Mouse (Mus musculus) right cerebral cortex, postnatal 25 days (tissue): ENCODE results near the gene Acap1.
A peak's percentile ranks its signal among the peaks of the same experiment; 100 is the strongest.
"Not testable (repeated sequence)": the region's sequence is repeated elsewhere in the genome, so short reads cannot be mapped to it uniquely, and the experiment has no call there.

Experiments used
- DNase-seq: peaks from one replicate; pipeline ENCODE4 v3.0.0; 2022

Acap1 gene

DNA sequence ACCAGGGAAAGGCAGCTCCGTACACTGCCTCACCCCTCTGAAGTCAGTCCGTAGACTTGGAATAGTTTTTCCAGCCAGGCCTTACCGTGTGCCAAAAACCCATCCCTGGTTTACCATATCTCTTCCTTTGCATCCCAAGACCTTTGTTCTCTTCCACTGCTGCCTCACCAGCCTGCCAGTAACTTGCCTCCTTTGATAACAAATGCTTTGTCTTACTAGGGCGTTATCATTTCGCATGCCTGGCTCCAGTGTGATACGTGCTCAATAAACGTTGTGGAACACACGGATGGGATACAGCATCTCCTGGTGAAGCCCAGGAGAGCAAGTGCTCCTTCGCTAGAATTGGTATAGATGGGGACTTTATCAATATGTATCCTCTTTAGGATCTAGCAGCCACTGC lies 28.0 kb downstream of the Acap1 start:
- DNase-seq = no peak

DNA sequence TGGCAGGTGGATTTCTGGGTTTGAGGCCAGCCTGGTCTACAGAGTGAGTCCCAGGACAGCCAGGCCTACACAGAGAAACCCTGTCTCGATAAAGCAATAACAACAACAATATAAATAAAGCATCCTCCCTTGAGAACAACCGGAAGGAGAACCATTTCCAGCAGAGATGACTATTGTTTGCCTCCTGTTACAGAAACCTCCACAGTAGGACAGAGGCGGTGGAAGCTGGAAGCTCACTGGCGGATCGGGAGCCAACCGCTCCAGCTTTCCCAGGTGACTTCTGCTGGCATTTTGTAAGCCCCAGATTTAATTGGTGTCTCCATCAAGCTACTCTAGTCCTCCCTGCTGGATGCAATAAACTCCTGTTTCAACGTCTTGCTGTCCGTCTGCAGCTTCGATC lies 29.8 kb downstream of the Acap1 start:
- no peak for DNase-seq

DNA sequence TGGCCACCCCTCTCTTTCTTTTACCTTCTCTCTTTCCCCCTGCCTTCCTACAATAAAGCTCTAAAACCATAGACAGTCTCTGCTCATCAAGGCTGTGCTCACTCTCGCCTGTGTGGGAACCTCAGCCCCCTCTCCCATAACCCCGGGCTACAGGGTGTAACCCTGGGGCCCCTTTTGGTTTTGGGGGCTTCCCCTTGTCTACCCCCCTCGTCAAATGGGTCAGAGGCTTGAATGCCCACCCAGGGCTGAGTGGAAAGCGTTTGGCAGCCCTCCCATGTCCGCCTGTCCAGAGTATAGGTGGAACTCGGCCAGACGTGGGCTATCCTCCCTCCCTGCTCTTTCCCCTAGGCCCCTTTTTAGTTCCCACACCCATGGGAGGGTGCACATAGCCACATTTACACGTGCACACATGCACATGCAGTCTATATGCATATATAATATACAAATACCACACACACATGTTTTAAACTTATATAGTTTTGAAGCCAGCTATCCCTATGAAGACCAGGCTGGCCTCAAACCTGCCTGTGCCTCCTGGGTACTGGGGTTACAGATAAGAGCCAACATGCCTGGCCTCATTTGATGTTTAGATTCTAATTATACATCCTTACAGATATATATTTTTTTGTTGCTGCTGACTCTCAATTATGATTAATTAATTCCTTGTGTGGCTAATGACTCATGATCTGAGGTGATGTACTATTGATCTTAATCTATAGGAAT lies 31.0 kb downstream of the Acap1 start:
- no peak for DNase-seq

DNA sequence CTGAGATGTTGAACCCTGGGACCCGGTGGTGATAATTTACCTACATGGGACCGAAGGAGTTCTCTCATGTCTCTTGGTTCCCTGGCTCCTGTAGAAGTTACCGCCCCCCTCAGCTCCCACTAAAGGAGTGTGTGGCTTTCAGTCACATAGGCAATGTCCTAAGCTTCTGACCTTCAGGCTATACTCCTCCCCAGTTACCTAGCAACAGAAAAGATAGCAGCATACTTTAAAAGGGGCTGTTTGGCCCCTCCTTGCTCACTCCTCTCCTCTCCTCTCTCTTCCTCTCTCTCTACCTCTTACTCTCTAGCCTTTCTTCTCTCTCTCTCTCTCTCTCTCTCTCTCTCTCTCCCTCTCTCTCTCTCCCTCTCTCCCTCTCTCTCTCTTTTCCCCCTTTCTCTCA lies 31.6 kb downstream of the Acap1 start:
- DNase-seq = not testable (repeated sequence)

DNA sequence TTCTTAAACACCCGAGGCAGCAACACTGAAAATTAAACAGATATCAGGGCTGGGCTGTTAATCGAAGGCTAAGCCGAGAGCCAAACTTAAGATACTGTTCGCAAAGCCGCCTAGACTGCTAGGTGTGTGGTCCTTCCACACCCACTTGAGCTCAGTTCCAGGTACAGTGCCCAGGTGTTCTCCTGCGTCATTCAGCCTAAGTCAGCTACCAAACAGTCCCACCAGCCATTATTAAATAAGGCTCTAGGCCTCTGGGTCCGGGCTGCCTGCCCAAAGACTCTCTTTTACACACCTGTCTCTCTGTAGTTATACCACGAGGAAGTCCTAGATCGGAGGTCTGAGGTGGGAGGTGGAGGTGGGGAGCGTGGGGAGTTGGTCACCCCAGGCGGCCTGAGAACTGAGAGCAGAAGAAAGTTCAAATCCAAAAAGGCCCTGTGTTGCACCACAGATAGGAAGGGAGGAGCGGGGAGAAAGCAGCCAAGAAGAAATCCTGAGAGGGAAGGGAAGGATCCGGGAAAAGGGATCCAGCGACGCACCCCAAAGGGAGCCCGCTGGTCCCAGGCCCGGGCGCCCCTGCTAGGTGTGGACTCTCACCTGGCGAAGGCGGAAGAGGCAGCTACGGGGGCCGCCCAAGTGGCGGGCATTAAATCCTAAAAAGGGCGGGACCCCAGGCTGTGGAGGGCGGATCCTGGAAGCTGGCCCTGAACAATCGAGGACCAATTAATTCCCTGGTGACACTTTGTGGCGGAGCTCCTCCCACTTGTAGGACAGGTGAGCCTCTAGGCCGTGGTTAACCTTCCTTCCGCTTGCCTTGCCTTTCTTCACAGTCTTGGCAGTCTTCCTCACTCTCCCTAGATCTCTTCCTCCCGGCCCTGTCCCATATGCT lies 37.0 kb downstream of the Acap1 start, which contains the start of gene Tnk1:
TSS of gene Tnk1 (minus strand) at position 618 of the 886 bp plus-strand sequence.
- DNase-seq = no peak

DNA sequence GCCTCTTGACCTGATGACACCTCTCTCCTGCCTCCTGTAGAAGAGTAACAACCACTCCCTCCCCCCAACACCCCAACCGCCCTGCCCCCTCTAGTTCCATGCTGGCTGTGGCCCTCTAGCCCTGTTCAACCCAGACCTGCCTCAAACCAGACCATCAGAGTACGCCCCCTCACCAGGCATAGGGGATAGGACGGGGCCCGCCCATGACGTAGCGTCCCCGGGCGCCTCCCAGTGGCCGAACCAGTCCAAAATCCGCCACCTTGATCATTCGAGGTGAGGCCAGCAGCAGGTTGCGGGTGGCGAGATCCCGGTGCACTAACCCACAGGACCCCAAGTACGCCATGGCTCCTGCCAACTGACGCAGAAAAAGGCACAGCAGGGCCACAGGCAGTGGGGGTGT lies 40.0 kb downstream of the Acap1 start:
- no peak for DNase-seq

DNA sequence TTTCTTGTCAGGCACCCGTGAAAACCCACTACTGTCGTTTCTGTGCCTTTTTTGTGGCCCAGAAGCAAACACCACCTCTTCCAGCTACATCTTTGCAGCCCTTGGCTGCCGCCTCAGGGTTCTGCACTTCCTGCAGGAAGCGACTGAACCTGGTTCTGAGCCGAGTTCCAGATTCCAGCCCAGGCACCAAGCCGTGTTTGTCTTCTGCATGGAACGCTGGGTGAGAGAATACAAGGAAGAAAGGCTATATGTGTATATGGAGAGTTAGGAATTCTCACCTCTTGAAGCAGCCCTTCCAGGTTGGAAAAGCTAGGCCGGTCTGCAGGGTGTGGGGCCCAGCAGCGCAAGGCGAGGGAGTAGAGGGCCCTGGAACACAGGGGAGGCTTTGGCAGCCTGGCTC lies 40.7 kb downstream of the Acap1 start:
- DNase-seq = no peak

DNA sequence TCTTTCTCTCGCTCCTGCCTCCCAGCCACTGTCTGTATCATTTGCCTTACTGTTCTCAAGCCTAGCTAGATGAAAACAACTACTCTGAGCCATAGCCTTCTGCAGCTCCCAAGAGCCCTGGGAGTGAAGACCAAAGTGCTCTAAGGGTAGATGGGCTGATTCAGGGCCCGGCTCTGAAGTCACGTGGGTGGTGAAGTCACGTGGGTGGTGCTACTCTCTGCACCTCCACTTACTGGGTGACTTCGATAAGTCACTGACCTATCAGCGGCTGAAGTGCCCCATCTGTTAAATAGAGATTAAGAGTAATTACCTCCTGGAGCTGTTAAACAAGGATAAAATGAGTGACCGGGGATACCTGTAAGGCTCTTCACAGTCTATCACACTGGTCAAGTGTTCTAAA lies 41.3 kb downstream of the Acap1 start:
- DNase-seq = no peak

DNA sequence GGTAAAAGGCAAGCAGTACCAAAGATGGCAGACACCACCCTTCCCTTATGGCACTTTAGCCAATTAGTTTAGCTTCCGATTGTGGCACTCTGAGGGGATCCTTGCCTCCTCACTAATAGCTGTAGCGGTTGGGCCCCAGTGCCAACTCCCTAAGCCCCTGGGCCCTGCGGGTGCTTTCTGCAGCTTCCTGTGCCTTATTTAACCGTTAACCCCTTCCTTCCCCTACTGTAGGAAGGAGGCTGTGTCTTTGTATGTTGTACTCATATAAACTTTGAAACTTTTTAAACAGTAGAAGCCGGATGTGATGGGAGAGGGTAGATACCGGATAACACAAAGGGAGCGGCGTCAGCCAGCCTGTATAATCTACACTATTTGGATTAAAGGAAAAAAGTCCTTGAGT lies 44.6 kb downstream of the Acap1 start:
- DNase-seq = no peak

DNA sequence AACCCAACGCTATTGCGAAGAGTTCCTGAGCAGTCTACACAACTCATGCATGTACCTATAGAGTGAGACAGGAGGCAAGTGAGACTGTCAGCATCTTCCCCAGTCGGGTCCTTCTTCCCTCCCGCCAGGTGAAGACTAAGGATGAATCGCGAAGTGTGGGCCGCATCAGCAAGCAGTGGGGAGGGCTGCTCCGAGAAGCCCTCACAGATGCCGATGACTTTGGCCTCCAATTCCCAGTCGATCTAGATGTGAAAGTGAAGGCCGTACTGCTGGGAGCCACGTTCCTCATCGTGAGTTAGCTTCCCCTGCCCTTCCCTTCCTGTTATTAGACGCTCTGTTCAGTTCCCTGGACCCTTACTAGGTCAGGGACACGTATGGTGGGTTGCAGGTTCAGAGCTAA lies 45.5 kb downstream of the Acap1 start:
- DNase-seq = no peak

DNA sequence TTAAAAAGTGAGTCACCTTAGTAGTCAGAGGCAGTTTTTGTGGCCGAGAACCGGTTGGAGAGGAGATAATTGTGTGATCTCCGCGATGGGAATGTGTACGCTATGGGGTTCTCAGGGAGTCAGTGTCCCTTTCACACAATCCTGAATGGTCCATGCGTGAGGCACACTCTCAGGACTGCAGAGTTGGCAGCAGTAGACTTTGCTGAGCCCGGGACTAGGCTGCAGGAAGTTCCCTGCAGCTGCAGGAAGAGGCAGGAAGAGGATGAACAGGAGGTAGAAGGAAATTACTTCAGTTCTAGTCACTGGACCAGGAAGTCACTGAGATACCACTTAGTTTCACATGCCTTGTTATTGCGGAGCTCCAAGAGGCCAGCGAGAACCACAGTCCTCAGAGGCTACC lies 46.2 kb downstream of the Acap1 start:
- DNase-seq = no peak

DNA sequence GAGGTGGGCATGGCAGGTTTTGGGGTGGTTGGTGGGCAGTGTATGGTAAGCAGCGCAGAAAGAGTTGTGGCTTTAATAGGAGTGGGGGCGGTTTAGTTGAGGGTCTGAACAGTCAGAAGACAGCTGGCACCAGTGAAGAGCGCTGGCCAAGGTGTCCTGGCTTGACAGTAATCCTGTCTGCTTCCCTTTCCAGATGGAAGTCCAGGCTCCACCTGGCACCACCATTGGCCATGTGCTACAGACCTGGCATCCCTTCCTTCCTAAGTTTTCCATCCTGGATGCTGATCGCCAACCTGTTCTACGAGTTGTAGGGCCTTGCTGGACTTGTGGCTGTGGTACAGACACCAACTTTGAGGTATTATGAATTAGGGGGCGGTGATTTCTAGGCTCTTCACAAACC lies 47.3 kb downstream of the Acap1 start:
- DNase-seq = no peak

DNA sequence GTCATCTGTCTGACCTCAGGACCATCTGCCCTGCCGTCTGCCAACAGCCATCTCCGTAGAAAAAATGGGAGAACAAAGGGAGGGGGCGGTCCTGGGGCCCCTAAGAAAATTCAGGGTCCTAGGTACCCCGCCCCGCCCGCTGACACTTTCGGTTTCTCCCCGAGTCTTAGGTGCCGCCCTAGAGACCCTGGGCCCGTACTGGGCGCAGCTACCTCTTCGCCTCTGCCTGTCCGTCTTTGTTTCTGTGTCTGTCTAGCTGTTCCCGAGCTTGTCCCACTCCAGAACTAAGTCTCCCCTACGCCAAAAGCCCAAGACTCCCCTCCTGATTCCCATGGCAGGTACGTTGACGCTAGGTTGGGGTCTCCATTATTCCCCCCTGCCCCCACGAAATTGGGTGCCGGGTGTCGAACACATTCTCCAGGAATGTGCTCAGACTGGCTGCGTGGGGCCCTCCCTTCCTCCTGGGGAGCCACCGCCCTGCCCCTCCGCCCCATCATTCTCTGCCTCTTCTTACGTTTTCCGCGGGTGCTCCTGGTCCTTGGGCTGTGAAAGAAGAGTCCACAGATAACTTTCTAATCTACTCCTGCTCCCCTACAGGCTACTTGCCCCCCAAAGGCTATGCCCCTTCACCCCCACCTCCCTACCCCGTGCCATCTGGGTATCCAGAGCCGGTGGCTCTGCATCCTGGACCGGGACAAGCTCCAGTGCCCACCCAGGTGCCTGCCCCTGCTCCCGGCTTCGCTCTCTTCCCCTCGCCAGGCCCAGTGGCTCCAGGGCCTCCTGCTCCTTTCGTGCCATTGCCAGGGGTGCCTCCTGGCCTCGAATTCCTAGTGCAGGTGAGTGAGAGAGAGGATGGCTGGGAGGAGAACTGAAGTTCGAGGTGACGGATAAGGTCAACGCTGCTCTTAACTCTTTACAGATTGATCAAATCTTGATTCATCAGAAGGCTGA lies 48.3 kb downstream of the Acap1 start:
- DNase-seq = no peak

DNA sequence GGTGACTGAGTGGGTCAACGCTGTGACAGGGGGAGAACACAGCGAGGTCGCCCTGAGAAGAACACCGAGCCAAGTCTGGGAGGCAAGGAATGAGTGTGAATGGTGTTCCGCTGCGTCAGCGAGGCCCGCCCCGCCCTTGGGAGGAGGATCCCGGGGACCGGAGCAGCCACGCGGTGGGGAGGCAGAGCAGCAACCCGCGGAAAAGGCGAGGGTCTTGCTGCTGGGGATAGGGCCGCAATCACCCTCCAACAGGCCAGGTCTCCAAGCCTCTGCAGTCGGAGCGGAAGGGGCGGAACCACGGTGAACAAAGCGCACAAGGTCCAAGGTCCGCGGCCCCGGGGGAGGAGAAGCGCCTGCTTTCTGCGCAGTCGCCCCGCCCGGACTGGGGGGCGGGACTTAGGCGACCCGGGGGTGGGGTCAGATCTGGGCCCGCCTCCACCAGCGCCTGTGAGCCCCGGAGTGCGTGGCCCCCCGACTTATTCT lies 49.1 kb downstream of the Acap1 start, which contains the start of gene Plscr3:
TSS of gene Plscr3 (plus strand) at position 179 of the 483 bp plus-strand sequence.
- peak; percentile 91 for DNase-seq

DNA sequence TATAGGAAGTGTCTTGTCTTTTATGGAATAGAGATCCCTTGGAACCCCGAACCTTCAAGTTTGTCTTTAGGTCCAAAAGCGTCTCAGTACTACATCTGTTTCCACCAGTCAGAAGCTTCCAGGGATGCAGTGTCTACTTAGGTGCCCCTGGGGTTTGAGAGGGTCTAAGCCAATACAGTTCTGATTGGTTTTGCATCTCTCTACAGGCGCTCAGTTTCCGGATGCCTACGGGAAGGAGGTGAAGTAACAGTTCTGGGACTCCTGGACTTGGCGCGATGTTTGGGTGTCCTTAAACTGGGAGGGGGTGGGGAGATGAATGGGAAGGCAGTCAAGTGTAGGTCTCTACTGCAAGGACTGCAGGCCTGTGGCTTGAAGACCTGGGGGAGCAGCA lies 56.6 kb downstream of the Acap1 start:
- no peak for DNase-seq

DNA sequence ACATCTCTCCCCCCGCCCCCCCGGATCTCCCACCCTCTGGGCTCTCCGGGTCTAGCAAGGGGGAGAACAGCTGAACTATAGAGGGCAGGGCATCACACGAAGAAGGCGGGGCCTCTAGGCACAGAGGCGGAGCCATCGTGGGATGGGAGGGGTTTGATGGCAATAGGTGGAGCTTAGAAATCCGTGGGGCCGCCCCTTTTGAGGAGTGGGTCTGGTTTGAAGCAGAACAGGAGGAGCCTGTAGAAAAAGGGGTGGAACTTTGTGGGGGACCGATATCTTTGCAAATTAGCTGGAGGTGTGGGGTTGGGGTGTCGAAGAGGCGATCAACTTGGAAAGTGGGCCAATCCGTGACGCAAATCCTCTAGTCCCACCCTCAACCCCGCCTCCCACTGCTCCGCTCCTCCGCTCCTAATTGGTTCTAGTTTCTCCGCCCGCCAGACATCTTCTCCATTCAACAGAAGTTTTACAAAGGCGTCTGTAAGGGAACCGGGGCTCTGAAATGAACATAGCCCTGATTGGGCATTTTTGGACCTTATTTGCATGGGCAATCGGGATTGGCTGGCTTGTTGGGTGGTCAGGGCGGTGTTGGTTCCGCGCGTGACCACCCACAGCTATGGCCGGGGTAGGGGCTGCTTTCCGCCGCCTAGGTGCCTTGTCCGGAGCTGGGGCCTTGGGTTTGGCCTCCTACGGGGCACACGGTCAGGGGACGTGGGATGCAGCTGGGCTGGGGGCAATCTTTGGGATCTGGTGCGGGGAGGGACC lies 57.2 kb downstream of the Acap1 start, which contains the start of gene Tmem256:
TSS of gene Tmem256 (plus strand) at position 563 of the 762 bp plus-strand sequence.
- DNase-seq = peak; percentile 95

DNA sequence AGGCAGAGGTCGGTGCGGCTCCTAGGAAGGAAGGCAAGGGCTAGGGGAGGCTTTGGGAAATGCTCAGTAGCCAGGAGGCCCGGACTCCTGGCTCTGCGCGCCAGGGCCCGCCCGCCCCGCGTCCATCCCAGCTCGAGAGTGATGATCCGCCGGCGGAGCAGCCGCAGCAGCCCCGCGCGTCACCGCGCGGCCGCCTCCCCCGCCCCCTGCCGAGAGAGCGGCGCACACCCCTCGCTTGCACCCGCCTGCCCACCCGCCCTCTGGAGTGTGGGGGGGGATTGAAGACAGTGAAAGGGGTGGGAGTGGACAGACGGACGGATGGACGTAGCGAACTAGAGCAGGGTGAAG lies 57.8 kb downstream of the Acap1 start, which contains the start of gene Nlgn2:
TSS of gene Nlgn2 (minus strand) at position 181 of the 348 bp plus-strand sequence.
- DNase-seq = no peak

DNA sequence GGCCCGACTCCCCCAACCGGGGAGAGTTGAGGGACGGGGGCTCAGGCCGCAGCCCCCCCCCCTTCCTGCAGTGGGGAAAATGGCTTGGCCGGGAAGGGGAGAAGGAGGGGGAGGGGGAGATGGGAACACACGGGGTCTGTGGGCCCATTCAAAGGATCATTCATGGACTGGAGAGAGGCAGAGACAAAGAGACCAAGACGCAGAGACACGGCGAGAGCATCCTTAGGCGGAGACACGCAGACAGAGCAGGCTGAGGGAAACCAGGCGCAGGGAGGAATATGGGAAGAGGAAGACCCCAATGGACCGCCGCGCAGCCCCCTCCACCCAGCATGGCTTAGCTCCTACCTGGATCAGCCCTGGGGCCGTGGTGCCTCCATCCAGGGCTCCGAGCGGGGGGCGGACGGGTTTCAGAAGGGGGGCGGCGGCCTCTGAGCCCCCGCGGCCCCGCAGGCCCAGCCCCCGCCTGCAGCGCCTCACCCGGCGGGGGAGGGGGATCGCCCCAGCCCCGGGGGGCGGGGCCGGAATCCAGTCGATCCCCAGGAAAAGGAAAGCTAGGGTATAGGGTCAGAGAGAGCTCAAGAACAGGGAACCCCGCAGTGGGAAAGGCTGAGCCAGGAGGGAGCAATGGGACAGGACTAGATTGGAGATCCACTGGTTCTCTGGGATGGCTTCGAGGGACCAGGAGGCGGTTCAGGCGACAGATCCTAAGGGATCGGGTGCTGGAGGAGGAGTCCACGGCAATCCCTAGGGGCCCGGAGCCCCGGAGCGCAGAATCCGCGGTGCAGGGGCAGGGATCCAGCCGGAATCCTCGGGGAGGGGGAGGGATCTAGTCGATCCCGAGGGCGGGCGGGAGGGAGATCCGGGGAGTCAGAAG lies 58.4 kb downstream of the Acap1 start:
- no peak for DNase-seq

DNA sequence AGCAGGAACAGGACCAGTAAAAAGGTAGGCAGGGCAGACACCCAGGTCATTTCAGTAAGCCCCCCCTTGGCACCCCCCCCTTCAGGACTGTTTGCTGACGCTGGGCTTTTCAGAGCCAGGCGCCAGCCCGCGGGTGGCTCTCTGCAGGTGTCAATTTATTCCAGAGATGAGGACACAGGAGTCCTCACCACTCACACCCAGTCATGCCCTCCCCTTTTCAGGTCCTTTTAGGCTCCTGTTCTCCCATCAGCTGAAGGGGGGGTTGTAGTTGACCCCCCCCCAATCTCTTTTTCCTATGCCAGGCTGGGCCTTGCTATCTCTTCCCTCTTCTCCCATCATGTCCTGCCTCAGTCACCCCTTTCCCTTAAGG lies 59.4 kb downstream of the Acap1 start:
- DNase-seq = no peak

DNA sequence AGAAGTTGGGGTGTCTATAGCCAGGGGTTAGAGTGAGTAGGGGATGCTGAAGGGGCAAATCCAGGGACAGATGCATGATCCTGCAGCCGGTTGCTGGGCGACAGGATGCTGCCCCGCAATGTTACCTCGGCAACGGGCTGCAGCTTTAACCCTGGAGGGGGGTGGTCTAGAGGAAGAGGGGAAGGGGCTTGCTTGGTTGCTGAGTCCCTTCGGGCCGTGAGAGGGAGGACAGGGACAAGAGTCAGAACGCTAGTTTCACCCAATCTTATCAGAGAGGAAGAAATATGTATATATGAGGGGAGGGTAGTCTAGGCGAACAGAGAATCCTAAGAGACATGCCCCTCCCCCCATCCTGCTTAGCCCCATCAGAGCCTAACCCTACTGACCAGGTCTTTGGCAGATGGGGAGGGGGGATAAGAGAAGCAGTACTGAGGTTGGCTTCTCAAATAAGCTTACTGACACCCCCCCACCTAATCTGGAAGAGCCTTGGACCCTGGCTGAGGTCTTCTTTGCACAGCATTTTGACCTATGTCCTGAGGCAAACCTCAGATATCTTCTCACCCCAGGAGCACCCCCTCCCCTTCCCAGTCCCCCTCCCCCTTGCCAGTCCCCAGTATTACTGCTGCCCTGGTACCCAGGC lies 59.9 kb downstream of the Acap1 start:
- no peak for DNase-seq
